Mouse (Mus musculus) hindbrain, embryonic 16.5 days (tissue): ENCODE data around the gene Dock9. TPM values are rescaled to one million over a fixed set of nuclear protein-coding genes. Genes with fewer than 3 reads are reported as not detected.

Experiments
- ATAC-seq: fragments of 200-750 bp; cut with Nextera tagmentation; 2 replicates; pipeline ENCODE4 v1.8.0; 2017; ENCODE audit warnings: moderate TSS enrichment, moderate library complexity
- H3K27ac ChIP-seq: fragments of 300-500 bp; sonication (generic); 2 replicates; pipeline ENCODE4 v1.5.1; 2014; ENCODE audit warnings: low read depth, mild to moderate bottlenecking, control low read depth, low read length, moderate library complexity
- H3K27me3 ChIP-seq: fragments of 300-500 bp; sonication (generic); replicated peaks from 2 replicates; pipeline ENCODE4 v1.6.1; 2014; ENCODE audit warnings: low read length; ENCODE audit not compliant: control insufficient read depth, insufficient read depth
- H3K36me3 ChIP-seq: fragments of 300-500 bp; sonication (generic); 2 replicates; pipeline ENCODE4 v1.6.1; 2014; ENCODE audit warnings: mild to moderate bottlenecking, low read length, moderate library complexity, mixed read lengths; ENCODE audit not compliant: control insufficient read depth, insufficient read depth
- H3K4me1 ChIP-seq: fragments of 300-500 bp; sonication (generic); 2 replicates; pipeline ENCODE4 v1.6.1; 2014; ENCODE audit warnings: low read depth, low read length; ENCODE audit not compliant: control insufficient read depth, insufficient read depth
- H3K4me2 ChIP-seq: fragments of 300-500 bp; sonication (generic); 2 replicates; pipeline ENCODE4 v1.6.1; 2014; ENCODE audit warnings: mild to moderate bottlenecking, low read length, control low read depth, moderate library complexity
- H3K4me3 ChIP-seq: fragments of 300-500 bp; sonication (generic); 2 replicates; pipeline ENCODE4 v1.5.1; 2014; ENCODE audit warnings: mild to moderate bottlenecking, low read length, control low read depth, moderate library complexity
- H3K9ac ChIP-seq: fragments of 300-500 bp; sonication (generic); 2 replicates; pipeline ENCODE4 v1.6.1; 2014; ENCODE audit warnings: low read depth, mild to moderate bottlenecking, control low read depth, low read length, moderate library complexity
- H3K9me3 ChIP-seq: fragments of 300-500 bp; sonication (generic); 2 replicates; pipeline ENCODE4 v1.6.1; 2014; ENCODE audit warnings: mild to moderate bottlenecking, low read length, moderate library complexity; ENCODE audit not compliant: control insufficient read depth
- WGBS: fragments of 180-500 bp; shearing (Covaris S2); extraction: QIAGEN DNeasy Blood & Tissue Kit; methylation state at CpG from one replicate; pipeline ENCODE4 v1.1.7; 2014; 5-methylcytosine and 5-hydroxymethylcytosine counted together
- polyA plus RNA-seq: library from polyadenylated mRNA; unstranded; fragments of >200 nt; fragmentation: Nextera tagmentation; extraction: Ambion mirVana; gene quantifications from 2 replicates; pipeline ENCODE4 v1.2.1, GENCODE M21; 2015

Dock9 gene
- polyA plus RNA-seq, 1 experiment from 2014 or later: 13.4 TPM

DNA sequence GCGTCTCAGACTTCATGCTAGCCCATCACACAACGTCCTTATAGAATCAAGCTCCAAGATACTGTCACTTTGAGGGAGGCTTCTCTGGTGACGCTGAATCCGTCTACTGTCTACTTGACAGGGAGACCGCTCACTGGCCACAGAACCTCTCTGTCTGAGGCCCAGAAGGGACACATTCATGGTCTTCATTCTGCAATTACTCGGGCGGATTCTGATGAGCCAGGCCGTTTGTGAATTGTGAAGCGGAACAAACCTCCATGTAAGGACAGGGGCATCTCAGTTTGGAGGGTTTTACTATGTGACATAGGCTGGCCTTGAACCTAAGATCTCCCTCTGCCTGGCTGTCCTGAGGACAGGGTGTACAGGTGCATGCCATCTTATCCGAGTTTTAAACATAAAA is 140.7 kb downstream of the Dock9 start:
- Histone ChIP-seq H3K27me3 (no peaks in the 10 kb centered on the region), H3K4me2 (no peak overlapping the region), H3K27ac (no peak overlapping the region), H3K4me3 (no peak overlapping the region), H3K36me3 (peaks cover 7% of the 10 kb centered on the region), H3K4me1 (no peaks in the 10 kb centered on the region), H3K9me3 (no peaks in the 10 kb centered on the region), H3K9ac (no peak overlapping the region)
- ATAC-seq: no peak
- 89% methylated on average over 10 of the region's 10 CpGs for WGBS

DNA sequence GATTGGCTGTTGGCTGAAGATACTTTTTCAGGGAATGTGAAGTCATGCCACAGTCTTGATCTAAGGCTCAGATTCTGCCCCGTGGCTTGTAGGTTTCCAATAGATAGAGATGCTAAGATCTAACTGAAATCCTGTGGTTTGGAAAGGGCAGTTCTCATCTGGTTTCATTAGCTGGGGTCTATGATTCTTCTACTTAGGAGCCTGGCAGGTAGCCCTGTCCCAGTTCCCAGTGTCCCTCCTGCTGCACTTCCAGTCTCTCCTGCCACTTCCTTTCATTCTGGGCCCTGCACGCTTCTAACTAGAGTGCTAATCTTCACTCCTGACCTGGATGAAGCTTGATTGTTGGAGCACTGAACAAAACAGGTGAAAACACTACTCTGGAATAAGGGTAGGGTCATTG is 142.7 kb downstream of the Dock9 start:
- H3K36me3 ChIP-seq: peaks cover 7% of the 10 kb centered on the region
- 72% methylated on average over 2 of the region's 2 CpGs for whole genome bisulfite sequencing
- no peak overlapping the region for H3K4me2 ChIP-seq
- no peak overlapping the region for H3K9ac ChIP-seq
- H3K4me3 ChIP-seq: no peak overlapping the region
- H3K27me3 ChIP-seq: no peaks in the 10 kb centered on the region
- H3K9me3 ChIP-seq: no peaks in the 10 kb centered on the region
- H3K4me1 ChIP-seq: no peaks in the 10 kb centered on the region
- ATAC-seq: no peak
- no peak overlapping the region for H3K27ac ChIP-seq

DNA sequence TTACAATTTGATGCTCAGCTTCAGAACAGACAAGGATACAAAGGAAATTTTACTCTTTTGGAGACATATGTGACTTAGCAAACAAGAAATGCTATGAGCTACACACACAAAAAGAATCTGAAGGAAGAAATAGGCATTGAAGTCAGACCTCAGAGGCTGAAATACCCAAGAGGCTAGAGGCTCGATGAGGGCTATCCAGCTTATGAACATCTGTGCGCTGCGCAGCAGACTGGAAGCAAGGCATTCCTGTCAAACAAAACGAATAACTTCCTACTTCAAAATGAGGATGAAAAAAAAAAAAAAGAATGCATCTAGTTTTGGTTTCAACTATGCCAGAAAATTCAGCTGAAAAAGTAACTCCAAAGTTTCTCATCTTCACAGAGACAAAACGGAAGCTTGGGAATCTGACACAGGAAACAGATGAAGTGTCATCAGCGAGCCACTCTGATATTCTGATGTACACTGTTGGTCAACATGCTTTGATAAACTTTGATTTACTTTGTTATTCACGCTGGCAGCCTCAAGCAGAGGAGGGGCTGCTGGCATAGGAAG is 143.1 kb downstream of the Dock9 start:
- H3K27ac ChIP-seq: no peak overlapping the region
- no peak overlapping the region for H3K4me2 ChIP-seq
- 69% methylated on average over 7 of the region's 7 CpGs for WGBS
- peaks cover 7% of the 10 kb centered on the region for H3K36me3 ChIP-seq
- H3K9me3 ChIP-seq: no peaks in the 10 kb centered on the region
- H3K4me3 ChIP-seq: no peak overlapping the region
- H3K4me1 ChIP-seq: no peaks in the 10 kb centered on the region
- ATAC-seq: no peak
- H3K27me3 ChIP-seq: no peaks in the 10 kb centered on the region
- no peak overlapping the region for H3K9ac ChIP-seq

DNA sequence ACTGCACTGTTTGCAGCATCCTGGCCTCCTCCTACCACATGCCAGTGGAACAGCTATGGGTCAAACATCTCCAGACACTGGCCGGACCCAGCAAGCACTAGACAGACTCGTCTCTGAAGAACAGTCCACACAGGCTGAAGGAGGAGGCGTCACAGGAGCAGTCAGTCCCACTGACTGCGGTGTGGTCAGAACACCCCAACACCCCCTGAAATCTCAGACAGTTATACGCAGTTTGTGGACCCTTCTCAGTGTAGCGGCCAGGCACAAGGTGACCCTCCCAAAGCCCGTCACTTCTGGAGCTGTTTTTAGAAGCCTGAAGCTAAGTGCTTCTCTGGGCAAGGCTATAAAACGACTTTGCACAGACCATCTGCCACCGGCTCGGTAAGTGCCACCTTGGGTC is 143.9 kb downstream of the Dock9 start:
- WGBS: 86% methylated on average over 10 of the region's 10 CpGs
- no peaks in the 10 kb centered on the region for H3K27me3 ChIP-seq

DNA sequence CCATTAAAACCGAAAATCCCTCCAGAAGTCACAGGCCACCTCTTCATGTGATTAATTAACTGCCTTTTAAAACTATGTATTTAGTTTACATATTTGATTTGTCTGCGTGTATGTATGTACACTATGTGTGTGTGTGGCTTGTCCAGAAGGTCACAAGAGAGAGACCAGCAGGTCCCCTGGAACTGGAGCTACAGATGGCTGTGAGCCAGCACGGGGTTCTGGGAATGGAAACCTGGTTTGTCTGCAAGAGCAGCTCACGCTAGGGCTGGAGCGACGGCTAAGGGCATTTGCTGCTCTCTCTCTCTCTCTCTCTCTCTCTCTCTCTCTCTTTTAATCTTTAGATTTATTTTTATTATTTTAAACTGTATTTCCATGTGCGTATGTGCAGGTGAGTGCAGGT is 144.4 kb downstream of the Dock9 start:
- H3K27ac ChIP-seq: no peak overlapping the region
- peaks cover 7% of the 10 kb centered on the region for H3K36me3 ChIP-seq
- WGBS: 71% methylated on average over 7 of the region's 7 CpGs
- H3K4me2 ChIP-seq: no peak overlapping the region
- no peaks in the 10 kb centered on the region for H3K9me3 ChIP-seq
- no peak for ATAC-seq
- H3K4me1 ChIP-seq: no peaks in the 10 kb centered on the region
- H3K27me3 ChIP-seq: no peaks in the 10 kb centered on the region
- no peak overlapping the region for H3K4me3 ChIP-seq
- H3K9ac ChIP-seq: no peak overlapping the region

More for the DNA sequence above, 143.9 kb downstream of the Dock9 start:
- H3K36me3 ChIP-seq: peaks cover 7% of the 10 kb centered on the region
- H3K4me3 ChIP-seq: no peak overlapping the region
- H3K9me3 ChIP-seq: no peaks in the 10 kb centered on the region
- no peak overlapping the region for H3K9ac ChIP-seq
- H3K4me2 ChIP-seq: no peak overlapping the region
- ATAC-seq: no peak
- no peak overlapping the region for H3K27ac ChIP-seq
- no peaks in the 10 kb centered on the region for H3K4me1 ChIP-seq

DNA sequence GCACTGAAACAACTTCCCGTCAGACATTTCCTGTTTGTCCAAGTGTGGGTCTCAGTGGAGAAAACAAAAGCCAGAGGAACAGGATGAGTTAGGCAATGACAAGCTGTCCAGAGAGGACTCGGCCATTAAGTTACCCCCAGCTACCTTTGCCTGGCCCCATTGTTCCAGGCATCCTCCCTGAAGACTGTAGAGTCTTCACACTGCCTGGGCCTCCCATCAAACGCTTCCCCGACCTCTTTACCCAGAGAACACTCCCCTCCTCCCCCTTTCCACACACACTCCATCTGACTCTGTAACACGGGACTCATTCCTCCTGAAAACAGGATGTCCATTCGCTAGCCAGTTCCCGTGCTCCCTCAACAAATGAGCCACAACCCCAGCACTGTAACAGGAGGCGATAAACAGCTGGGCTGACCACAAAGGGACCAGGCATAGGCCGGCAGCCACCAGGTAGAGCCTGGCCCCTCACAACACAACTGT is 149.0 kb downstream of the Dock9 start:
- Histone ChIP-seq H3K4me1 (no peaks in the 10 kb centered on the region), H3K9ac (no peak overlapping the region), H3K36me3 (peaks cover 3% of the 10 kb centered on the region; the same call in 1 of the 2 replicates), H3K27me3 (no peaks in the 10 kb centered on the region), H3K27ac (peak overlapping the region; percentile 29; the same call in 1 of the 2 replicates), H3K4me2 (no peak overlapping the region), H3K9me3 (no peaks in the 10 kb centered on the region), H3K4me3 (no peak overlapping the region)
- ATAC-seq: no peak
- 63% methylated on average over 9 of the region's 9 CpGs for WGBS

DNA sequence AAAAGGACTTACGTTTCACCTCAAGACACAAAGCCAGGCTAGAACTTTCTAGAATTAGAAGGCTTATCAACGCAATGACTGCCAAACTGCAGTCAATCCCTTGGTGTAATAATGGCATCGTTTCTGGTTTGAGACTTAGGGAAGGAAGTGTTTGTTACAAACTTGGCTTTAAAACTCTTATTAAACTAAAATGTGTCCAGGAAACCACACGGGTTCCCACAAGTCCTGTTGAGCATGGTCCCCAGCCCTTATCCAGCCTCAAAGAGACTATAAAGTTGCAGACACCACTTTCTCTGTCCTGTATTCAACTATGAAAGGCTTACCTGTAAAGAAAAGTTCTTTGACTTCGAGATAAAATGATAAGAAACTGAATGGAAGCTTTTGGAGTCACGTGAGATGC is 149.9 kb downstream of the Dock9 start:
- WGBS: 86% methylated on average over 6 of the region's 6 CpGs
- H3K36me3 ChIP-seq: peaks cover 2% of the 10 kb centered on the region; the same call in 1 of the 2 replicates
- H3K9me3 ChIP-seq: no peaks in the 10 kb centered on the region
- no peaks in the 10 kb centered on the region for H3K27me3 ChIP-seq
- no peak overlapping the region for H3K4me2 ChIP-seq
- ATAC-seq: no peak
- H3K4me1 ChIP-seq: no peaks in the 10 kb centered on the region
- H3K9ac ChIP-seq: no peak overlapping the region
- H3K27ac ChIP-seq: no peak overlapping the region; the same call in 1 of the 2 replicates
- no peak overlapping the region for H3K4me3 ChIP-seq

DNA sequence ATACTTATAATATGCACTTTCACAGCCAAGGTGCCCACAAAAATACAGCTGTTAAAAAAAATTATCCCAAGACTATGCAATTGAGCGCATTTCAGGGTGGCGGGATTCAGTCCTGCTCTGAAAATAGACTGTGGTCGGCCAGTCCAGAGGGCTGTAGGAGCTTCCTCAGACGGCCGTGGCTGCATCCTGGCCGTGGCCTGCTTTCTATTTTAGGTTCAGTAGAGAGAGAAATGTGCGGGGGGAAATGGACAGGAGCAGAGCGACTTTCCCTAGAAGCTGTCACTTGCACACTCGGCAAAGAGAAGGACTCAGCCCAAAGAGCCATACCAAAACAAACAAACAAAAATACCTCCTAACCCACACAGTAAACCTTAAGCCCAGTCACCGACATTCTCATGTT is 151.0 kb downstream of the Dock9 start:
- H3K36me3 ChIP-seq: no peaks in the 10 kb centered on the region; the same call in 1 of the 2 replicates
- 81% methylated on average over 10 of the region's 10 CpGs for WGBS
- H3K9me3 ChIP-seq: no peaks in the 10 kb centered on the region
- no peak for ATAC-seq
- no peak overlapping the region for H3K9ac ChIP-seq
- H3K4me1 ChIP-seq: no peaks in the 10 kb centered on the region
- H3K4me2 ChIP-seq: no peak overlapping the region
- H3K27ac ChIP-seq: no peak overlapping the region
- H3K4me3 ChIP-seq: no peak overlapping the region
- H3K27me3 ChIP-seq: no peaks in the 10 kb centered on the region

DNA sequence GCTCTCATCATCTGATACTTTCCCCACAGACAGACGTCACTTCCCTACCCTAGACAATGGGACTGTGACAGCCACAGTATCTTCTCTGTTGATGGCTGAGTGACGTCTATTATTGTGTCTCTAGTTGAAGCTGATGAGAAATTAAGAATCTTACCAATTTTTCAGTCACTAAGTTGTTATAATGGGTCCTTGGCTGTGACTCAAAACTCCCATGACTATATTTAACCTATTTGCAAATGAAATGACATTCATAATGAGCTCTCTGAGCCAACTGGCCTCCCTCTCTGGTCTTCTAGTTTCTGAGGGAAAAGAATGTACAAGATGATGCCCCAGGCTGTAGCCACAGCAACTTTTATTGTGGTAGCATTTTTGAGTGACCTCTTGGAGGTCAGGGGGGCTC is 153.3 kb downstream of the Dock9 start:
- Histone ChIP-seq H3K9ac (no peak overlapping the region), H3K27me3 (no peaks in the 10 kb centered on the region), H3K4me3 (no peak overlapping the region), H3K27ac (no peak overlapping the region), H3K36me3 (peaks cover 3% of the 10 kb centered on the region), H3K9me3 (no peaks in the 10 kb centered on the region), H3K4me2 (no peak overlapping the region), H3K4me1 (no peaks in the 10 kb centered on the region)
- WGBS: 71% methylated on average over 2 of the region's 2 CpGs
- no peak for ATAC-seq
